Mouse (Mus musculus) stomach, postnatal 0 days (tissue): ENCODE data around the gene Cd79b. TPM values are rescaled to one million over a fixed set of nuclear protein-coding genes. Genes with fewer than 3 reads are reported as not detected.

ENCODE experiments used
- ATAC-seq: fragments of 200-750 bp; cut with Nextera tagmentation; 2 replicates; pipeline ENCODE4 v1.8.0; 2017; ENCODE audit not compliant: low FRiP score, low TSS enrichment
- DNase-seq: peaks from one replicate; pipeline ENCODE4 v3.0.0-alpha.2; 2016; ENCODE audit warnings: low spot score
- H3K27ac ChIP-seq: fragments of 300-500 bp; sonication (generic); replicated peaks from 2 replicates; pipeline ENCODE4 v1.5.1; 2014; ENCODE audit warnings: mild to moderate bottlenecking, control low read depth
- H3K27me3 ChIP-seq: fragments of 300-500 bp; sonication (generic); 2 replicates; pipeline ENCODE4 v1.6.1; 2014; ENCODE audit warnings: low read length; ENCODE audit not compliant: control insufficient read depth, insufficient read depth
- H3K36me3 ChIP-seq: fragments of 300-500 bp; sonication (generic); 2 replicates; pipeline ENCODE4 v1.6.1; 2014; ENCODE audit warnings: low read length, mixed read lengths; ENCODE audit not compliant: control insufficient read depth, insufficient read depth
- H3K4me1 ChIP-seq: fragments of 300-500 bp; sonication (generic); replicated peaks from 2 replicates; pipeline ENCODE4 v1.6.1; 2014; ENCODE audit warnings: antibody characterized with exemption; ENCODE audit not compliant: control insufficient read depth, insufficient read depth
- H3K4me2 ChIP-seq: fragments of 300-500 bp; sonication (generic); replicated peaks from 2 replicates; pipeline ENCODE4 v1.6.1; 2014; ENCODE audit warnings: low read depth, mild to moderate bottlenecking, control low read depth, moderate library complexity
- H3K4me3 ChIP-seq: fragments of 300-500 bp; sonication (generic); 2 replicates; pipeline ENCODE4 v1.5.1; 2014; ENCODE audit warnings: low read depth, low read length, control low read depth
- H3K9ac ChIP-seq: fragments of 300-500 bp; sonication (generic); 2 replicates; pipeline ENCODE4 v1.6.1; 2014; ENCODE audit warnings: mild to moderate bottlenecking, low read length, control low read depth, mixed read lengths
- H3K9me3 ChIP-seq: fragments of 300-500 bp; sonication (generic); 2 replicates; pipeline ENCODE4 v1.6.1; 2016; ENCODE audit warnings: low read length; ENCODE audit not compliant: control insufficient read depth
- CTCF ChIP-seq: IDR thresholded peaks from 2 replicates; pipeline ENCODE4 v1.5.1; 2016; ENCODE audit warnings: antibody characterized with exemption, low read depth, mild to moderate bottlenecking, moderate library complexity
- EP300 ChIP-seq: optimal IDR thresholded peaks from 2 replicates; pipeline ENCODE3; 2016; ENCODE audit warnings: antibody characterized with exemption
- WGBS: fragments of 180-500 bp; shearing (Covaris S2); extraction: QIAGEN DNeasy Blood & Tissue Kit; methylation state at CpG from one replicate; pipeline ENCODE4 v1.1.7; 2014; 5-methylcytosine and 5-hydroxymethylcytosine counted together
- polyA plus RNA-seq: library from polyadenylated mRNA; unstranded; fragments of >200 nt; fragmentation: Nextera tagmentation; extraction: Ambion mirVana; gene quantifications from 2 replicates; pipeline ENCODE4 v1.2.1, GENCODE M21; 2015

Gene Cd79b
- polyA plus RNA-seq, 1 experiment from 2014 or later, result 1.9 TPM

DNA sequence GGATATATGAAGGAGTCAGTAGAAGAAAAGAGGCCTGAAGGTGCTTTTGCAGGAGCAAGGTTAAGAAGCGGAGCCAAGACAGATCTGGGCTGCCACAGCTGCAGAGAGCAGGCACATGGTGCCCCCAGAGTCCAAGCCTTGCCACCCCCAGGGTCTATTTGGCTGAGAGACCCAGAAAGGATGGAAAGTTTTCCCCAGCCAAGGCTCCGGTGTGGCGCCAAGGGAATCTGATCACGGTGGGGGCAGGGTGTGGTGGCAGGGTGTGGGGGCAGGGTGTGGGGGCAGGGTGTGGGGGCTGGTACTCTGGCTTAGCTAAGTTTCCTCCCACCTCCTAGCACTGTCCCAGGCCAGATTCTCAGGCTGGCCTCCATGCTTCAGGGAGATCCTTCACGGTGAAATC, 14.0 kb upstream of the Cd79b start:
- Histone ChIP-seq H3K27ac (no peak overlapping the region), H3K9ac (no peak overlapping the region), H3K27me3 (no peaks in the 10 kb centered on the region), H3K36me3 (no peaks in the 10 kb centered on the region), H3K4me1 (no peaks in the 10 kb centered on the region), H3K4me3 (no peak overlapping the region), H3K4me2 (no peak overlapping the region), H3K9me3 (no peaks in the 10 kb centered on the region)
- 35% methylated on average over 5 of the region's 5 CpGs for whole genome bisulfite sequencing
- ATAC-seq (no peak), DNase-seq (no peak)
- TF ChIP-seq EP300 (no peak), CTCF (no peak)

DNA sequence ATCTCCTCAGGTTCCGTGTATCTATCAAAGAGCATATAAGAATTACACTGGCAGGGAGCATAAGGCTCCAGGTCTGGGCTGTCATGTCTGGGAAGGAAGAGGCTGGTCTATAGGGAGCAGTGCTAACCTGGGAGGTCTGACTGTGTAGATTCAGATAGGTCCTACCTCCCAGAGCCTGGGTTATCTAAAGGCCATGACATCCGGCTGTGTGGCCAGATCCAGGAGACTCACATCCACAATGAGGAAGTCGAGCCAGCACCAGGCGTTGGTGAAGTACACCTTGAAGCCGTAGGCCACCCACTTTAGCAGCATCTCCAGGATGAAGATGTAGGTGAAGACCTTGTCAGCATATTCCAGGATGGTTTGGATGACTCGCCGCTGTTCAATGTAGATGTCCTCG, 11.9 kb upstream of the Cd79b start:
- DNase-seq, result no peak
- H3K4me1 ChIP-seq, result no peaks in the 10 kb centered on the region
- H3K27me3 ChIP-seq, result no peaks in the 10 kb centered on the region
- H3K4me2 ChIP-seq, result no peak overlapping the region
- H3K36me3 ChIP-seq, result no peaks in the 10 kb centered on the region
- no peak overlapping the region for H3K9ac ChIP-seq
- no peaks in the 10 kb centered on the region for H3K9me3 ChIP-seq
- ATAC-seq, result no peak
- no peak overlapping the region for H3K4me3 ChIP-seq
- whole genome bisulfite sequencing, result 81% methylated on average over 8 of the region's 8 CpGs
- TF ChIP-seq EP300 (no peak), CTCF (no peak)
- H3K27ac ChIP-seq, result no peak overlapping the region

DNA sequence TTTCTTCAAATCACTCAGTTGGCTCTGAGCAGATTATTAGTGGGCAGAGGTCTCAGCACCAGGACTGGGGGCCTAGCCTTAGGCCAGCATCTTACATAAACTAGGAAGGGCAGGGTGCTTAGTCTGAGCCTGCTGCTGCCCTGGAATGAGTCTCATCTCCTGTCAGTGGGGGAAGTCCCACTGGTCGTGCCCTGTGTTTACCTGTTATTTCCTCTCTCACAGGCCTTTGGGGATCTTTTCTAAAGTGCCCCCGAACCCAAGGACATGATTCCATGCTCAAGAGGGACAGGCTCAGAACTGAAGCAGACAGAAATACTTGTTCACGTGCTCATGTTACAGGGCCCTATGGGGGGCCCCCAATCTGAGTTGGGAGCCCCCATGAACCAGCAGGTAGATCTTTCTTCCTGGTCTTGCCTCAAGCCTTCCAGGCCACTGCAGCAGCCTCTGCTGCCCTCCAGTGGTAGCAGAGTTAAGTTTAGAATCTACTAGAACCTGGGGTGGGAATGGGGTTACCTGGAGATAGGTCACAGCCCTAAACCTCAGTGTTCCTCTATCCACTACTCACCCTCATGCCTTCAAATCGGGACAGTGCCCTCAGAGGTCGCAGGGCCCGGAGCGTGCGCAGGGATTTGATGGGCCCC, 11.1 kb upstream of the Cd79b start:
- H3K4me2 ChIP-seq, result no peak overlapping the region
- DNase-seq (peak; percentile 74), ATAC-seq (peak; percentile 46; the same call in 1 of the 2 replicates)
- no peak overlapping the region for H3K4me3 ChIP-seq
- H3K9me3 ChIP-seq, result no peaks in the 10 kb centered on the region
- TF ChIP-seq CTCF, result peak; percentile 88
- TF ChIP-seq EP300, result no peak
- H3K4me1 ChIP-seq, result no peaks in the 10 kb centered on the region
- no peaks in the 10 kb centered on the region for H3K27me3 ChIP-seq
- no peak overlapping the region for H3K27ac ChIP-seq
- H3K36me3 ChIP-seq, result no peaks in the 10 kb centered on the region
- 66% methylated on average over 8 of the region's 8 CpGs for WGBS
- H3K9ac ChIP-seq, result no peak overlapping the region

DNA sequence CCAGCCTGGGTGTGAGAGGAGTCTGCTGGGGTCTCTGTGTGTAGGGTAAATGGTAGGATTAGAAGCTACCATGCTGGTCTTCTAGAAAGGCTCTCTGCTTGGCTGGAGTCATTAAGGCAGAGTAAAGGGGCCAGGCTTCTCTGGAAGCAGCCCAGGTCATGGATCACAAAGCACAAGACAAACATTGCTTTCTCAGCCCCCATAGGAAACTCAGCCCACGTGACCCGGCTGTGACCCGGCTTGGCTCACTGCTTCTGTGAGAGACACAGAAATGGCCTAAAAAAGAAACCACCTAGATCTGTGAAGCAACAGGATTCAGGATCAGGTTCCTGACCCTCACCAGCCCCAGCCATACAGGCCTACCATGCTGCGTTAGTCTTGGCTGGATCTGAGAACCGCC, 10.3 kb upstream of the Cd79b start:
- TF ChIP-seq EP300 (no peak), CTCF (no peak)
- H3K27ac ChIP-seq, result no peak overlapping the region
- WGBS, result 64% methylated on average over 5 of the region's 5 CpGs
- no peaks in the 10 kb centered on the region for H3K9me3 ChIP-seq
- H3K9ac ChIP-seq, result no peak overlapping the region
- no peak overlapping the region for H3K4me3 ChIP-seq
- no peak for DNase-seq
- no peak for ATAC-seq
- H3K36me3 ChIP-seq, result no peaks in the 10 kb centered on the region
- no peaks in the 10 kb centered on the region for H3K4me1 ChIP-seq
- H3K27me3 ChIP-seq, result no peaks in the 10 kb centered on the region
- no peak overlapping the region for H3K4me2 ChIP-seq

DNA sequence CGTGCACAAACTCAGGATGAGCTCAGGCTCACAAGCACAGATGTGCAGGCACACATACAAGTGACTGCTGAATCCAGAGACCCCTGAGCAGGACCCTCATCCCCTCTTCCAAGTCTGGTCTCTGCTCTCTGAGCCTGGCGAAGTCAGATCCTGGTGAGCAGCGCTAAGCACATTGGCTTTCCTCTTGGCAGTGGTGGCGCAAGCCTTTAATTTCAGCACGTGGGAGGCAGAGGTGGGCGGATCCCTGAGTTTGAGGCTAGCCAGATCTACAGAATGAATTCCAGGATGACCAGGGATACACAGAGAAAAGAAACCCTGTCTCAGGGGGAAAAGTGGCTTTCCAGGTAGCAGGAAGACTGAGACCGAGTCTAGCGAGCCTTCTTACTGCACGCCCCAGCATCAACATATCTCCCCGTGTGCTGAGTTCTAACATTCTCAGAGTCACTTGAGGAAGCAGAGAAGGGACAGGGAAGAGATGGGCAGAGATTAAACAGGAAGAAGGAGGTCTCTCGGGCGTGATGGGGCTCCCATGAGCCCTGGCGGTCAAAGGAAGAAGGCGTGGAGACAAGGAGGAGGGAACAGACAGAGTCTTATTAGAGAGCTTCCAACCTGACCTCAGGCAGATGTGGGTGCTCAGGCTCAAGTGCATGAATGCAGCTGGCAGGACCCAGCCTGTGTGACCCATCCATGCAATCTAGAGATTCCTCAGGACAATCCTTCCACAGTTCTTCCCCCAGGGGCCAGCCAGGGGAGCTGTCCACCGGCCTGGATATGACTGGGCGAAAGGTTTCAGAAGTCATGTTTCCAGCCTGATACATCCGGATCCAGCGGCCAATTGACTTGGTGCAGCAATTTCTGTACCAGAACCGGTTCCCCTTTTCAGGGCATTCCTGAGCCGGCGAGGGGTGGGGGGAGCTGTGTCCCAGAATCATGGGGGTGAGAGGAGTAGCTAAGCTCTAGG, 4.1 kb upstream of the Cd79b start:
- TF ChIP-seq EP300 (no peak), CTCF (no peak)
- 60% methylated on average over 21 of the region's 21 CpGs for WGBS
- no peak overlapping the region for H3K9ac ChIP-seq
- no peaks in the 10 kb centered on the region for H3K4me1 ChIP-seq
- H3K36me3 ChIP-seq, result no peaks in the 10 kb centered on the region
- no peak for DNase-seq
- no peak for ATAC-seq
- H3K4me3 ChIP-seq, result no peak overlapping the region
- H3K4me2 ChIP-seq, result no peak overlapping the region
- H3K27me3 ChIP-seq, result no peaks in the 10 kb centered on the region
- H3K27ac ChIP-seq, result no peak overlapping the region
- H3K9me3 ChIP-seq, result no peaks in the 10 kb centered on the region

DNA sequence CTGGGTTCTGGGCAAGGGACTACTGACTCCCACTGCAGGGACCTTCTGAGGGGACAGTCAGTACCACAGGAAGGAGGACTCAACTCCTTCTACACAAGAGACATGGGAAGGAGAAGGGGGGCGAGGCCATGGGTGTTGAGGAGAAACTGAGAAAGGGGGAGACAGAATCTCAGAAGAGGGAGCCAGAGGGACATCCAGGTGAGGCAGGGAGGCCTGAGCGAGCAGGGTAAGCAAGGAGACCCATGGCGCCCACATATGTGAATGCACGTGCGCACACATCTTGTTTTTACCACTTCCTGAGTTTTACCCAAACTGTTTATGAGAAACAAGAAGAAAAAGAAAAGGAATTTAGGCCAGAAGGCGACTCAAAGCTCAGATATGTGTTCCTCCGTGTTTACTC, 3.2 kb upstream of the Cd79b start:
- DNase-seq (no peak), ATAC-seq (no peak)
- 67% methylated on average over 7 of the region's 7 CpGs for WGBS
- no peak overlapping the region for H3K4me3 ChIP-seq
- H3K27ac ChIP-seq, result no peak overlapping the region
- H3K4me2 ChIP-seq, result no peak overlapping the region
- no peak for TF ChIP-seq EP300
- no peak for TF ChIP-seq CTCF
- no peak overlapping the region for H3K9ac ChIP-seq
- H3K27me3 ChIP-seq, result no peaks in the 10 kb centered on the region
- no peaks in the 10 kb centered on the region for H3K9me3 ChIP-seq
- no peaks in the 10 kb centered on the region for H3K4me1 ChIP-seq
- no peaks in the 10 kb centered on the region for H3K36me3 ChIP-seq
